Mouse (Mus musculus): ENCODE measurements at regions not wholly inside any gene's neighbourhood (a gene's known extent, or its start where the extent isn't known, plus 50 kb on each side); places are given as distances from the start of the nearest gene placed in this dataset.

DNA sequence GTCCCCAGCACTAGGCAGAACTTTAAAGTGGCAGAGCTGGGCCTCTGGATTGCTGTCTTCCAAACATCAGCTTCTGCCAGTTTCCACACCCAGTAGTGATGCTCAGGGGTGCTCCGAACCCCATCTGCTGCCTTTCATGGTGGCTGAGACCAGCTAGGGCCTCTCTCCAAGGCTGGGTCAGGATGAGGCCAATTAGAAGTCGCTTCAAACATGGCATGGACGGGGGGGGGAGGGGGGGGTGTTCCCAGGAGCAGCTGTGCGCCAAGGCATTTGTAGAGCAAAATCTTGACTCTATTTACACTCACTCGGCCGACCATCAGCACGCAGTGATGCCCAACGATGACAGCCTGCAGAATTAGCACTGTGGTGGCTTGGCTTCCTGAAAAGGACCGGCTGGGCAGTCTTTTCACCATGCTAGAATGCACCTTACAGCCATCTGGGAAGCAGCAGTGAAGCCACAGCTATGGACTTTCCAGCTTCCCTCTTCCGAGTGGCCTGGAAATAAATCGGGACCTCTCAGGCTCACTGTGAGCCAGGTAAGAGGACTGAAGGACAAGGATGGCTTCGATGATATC lies 73.7 kb upstream of the Msx1 start:
- no peak for DNase-seq (ENCODE audit: low spot score in 2 of 2)

DNA sequence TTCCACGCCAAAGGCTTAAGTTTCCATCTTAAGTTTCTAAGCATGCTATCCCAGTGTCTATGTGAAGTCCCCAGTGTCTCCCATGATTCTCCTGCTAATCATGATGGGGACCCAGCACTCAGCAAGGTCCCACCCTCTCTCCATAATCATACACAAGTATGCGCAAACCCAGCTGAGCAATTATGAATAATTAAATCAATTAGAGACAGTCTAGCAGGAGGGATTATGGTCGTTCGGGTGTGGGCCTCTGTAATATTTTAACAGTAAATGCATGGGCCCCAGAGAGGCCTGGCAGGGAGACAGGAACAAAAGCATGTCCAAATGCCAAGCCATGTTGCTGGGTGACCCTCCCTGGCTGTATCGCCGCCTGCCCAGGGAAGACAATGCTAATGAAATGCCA lies 73.1 kb upstream of the Msx1 start:
- DNase-seq (ENCODE audit: low spot score in 2 of 2): no peak

DNA sequence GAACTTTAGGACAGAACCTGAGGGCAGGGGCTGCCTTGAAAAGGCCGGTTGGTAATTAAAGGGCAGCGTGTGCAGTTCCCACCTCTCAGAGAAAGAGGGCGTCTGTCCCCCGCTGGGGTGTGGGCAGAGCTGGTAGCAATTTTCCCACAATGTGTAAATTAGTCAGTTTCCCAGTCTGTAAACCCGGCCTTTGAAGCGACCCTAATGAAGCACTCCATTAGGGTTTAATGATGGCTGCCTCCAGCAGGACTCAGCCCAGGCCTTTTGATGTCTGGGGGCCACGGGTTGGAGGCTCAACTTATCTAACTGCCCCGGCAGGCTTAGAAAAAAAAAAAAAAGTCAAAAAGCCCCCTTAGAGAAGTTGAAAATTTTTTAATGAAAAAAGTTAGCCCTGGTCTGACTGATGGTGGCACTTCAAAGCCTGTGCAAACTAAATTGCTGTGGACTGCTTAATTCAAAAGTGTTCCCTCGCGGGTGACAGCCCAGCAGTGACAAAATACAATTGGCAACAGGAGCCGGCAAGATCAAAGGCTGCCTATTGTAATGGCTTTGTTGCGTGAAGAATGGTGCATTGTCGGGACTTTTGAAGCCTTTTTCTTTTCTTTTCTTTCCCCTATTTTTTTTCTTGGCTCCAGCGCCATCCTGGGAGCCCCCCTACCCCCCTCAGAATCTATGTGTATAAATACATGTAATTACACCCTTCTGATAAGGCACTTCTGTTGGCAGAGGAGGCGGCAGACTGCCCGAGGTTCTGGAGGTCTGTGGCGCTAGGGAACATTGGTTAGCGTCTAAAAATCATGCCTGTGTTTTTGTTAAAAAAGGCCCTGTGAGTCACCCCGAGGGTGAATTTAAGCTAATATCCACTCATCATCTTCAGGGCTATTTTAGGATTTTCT lies 71.3 kb upstream of the Msx1 start:
- no peak for DNase-seq (ENCODE audit: low spot score in 2 of 2)

DNA sequence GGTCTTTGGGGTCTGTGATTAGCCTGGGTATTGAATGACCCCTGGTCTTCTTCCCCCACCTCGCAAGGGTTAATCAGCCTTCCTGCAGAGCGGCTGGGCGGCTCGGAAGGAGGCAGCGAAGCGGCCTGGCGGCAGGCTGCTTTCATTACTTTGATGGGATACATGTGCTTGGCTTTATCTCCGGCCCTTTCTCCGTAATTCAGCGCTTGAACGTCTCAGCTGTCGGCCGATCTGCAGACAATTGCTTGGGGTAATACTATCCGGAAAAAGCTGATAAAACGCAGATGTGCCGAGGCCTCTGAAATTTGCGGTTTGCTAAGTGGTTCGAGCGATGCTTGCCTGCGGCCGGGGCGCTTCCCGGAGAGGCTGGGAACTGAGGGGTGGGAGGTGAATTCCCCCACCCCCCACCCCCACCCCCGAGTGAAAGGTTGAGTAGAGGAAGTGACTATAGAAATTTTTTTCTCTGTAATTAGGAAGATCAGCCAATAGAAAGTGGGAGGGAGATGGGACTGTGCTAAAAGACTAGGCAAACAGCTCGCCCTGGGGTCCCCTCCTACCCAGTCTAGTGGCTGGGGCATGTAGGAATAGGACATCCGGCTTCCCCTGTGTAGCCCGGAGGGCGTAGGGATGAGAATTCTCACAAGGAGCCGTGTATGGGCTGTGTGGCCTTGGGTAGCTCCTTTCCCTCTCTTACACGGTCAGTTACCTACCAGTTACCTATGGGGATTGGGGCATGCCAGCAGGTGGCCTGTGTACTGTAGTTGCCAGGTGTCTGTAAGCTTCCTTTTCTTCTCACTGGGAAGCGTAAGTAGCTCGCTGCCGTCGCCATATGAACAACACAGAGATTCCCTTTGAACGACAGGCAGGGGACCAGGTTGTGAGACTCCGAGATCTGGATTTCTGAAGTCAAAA lies 69.5 kb upstream of the Msx1 start:
- DNase-seq (ENCODE audit: low spot score in 2 of 2): peak; percentile 4 to 12

DNA sequence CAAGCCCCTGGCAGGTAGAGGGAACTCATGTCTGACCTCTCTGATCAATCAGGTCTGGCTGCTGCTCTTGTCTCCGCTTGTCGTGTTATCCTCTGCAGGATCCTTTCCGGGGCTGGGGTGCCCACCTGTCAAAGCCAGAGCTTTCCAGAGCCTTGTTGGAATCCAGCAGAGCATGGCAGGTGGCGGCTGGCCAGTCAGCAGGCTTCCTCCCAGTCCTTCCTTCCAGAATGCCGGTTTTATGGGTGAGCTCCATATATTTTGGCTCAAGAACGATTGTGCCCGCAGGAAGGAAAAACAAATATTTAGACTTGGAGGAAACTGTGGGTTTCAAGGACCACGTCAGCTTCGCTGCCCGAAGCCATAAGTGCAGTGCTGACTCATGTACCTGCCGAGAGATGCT lies 66.3 kb upstream of the Msx1 start:
- DNase-seq (ENCODE audit: low spot score in 2 of 2): no peak

- peak; percentile 23 to 29 for DNase-seq (ENCODE audit: low spot score in 2 of 2)
These were observed 55.4 kb upstream of the Msx1 start for GRCm38 (mm10) chr5:37879668-37880380.

DNA sequence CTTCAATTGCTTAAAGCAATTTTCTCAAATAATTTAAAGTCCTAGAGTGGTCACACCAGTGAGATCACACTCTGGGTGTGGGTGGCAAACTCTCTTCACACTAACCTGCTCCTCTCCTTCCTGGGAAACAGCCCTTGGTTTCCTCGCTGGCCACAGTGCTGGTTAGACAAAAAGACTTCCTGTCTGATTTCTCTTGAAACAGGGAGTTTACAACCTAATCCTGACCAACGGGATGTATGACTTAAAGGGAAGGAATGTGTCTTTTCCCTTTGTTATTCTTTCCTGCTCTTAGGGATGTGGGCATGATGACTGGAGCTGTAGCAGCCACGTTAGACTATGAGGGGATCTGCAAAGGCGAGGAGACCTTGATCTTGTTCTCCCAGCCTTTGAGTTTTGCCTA lies 51.9 kb upstream of the Msx1 start:
- no peak for DNase-seq (ENCODE audit: low spot score in 2 of 2)

- peak; percentile 13 to 21 for DNase-seq (ENCODE audit: low spot score in 2 of 2)
These were observed 51.1 kb upstream of the Msx1 start for GRCm38 (mm10) chr5:37875452-37875851.

DNA sequence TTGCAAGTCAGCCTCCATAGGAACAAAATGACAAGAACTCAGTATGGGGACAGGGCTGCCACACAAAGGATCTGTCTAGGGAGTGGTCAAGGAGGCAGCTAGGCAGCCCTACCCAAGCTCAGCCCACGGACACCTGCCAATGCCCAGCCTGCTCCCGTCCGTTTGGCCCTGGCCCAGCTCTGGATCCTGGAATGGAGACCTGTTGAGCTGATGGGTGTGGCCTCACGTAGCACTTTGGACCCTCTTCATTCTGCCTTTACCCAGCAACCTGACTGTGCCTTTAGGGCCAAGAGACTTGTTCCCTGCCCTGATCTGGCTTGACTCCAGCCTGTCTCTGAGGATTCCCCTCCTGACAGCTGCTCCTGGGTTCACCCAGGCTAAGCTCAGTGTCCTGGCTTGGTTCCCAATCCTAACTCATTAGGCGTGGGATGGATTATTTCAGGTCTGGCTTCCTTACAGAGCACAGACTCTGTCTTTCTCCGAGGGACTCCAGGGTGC lies 50.5 kb upstream of the Msx1 start:
- peak; percentile 23 to 43 for DNase-seq (ENCODE audit: low spot score in 2 of 2)
